Mouse (Mus musculus): Measurements from ENCODE around the gene Fam71e2.

DNA sequence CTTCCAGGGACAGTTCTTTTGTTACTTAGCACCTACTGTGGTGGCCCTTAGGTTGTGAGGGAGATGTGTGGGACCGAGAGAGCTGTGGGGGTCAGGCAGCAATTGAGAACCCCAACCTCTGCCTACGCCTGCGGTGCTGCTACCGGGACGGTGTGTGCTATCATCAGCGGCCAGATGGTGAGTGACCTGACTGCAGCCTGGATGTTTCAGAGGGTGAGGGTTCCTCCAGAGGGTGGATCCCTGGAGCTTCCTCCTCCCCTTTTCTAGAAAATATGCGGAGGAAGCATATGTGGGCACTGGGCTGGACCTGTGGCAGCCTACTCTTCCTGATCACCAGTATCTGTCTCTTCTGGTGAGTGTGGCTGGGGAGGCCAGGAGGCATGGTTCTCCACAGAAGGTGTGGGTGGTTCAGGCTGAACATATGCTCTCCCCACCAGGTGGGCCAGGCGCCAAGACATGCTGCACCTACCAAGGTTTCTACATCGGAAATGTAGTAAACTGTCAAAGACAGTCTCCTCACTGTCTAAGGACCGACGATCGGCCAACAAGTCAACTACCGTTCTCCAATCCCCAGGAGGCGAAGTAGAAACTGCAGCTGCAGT, 12.7 kb upstream of the Fam71e2 start:
- TF ChIP-seq POLR2A (IDR thresholded peaks at IDR 0.05; ENCODE audit: insufficient read depth, low read depth, low read length): no peak
- no peak for TF ChIP-seq CTCF (IDR thresholded peaks at IDR 0.05)

Measured in heart, adult 2 months (tissue).